Mouse (Mus musculus): ENCODE measurements at regions not wholly inside any gene's neighbourhood (a gene's known extent, or its start where the extent isn't known, plus 50 kb on each side); places are given as distances from the start of the nearest gene placed in this dataset.

DNA sequence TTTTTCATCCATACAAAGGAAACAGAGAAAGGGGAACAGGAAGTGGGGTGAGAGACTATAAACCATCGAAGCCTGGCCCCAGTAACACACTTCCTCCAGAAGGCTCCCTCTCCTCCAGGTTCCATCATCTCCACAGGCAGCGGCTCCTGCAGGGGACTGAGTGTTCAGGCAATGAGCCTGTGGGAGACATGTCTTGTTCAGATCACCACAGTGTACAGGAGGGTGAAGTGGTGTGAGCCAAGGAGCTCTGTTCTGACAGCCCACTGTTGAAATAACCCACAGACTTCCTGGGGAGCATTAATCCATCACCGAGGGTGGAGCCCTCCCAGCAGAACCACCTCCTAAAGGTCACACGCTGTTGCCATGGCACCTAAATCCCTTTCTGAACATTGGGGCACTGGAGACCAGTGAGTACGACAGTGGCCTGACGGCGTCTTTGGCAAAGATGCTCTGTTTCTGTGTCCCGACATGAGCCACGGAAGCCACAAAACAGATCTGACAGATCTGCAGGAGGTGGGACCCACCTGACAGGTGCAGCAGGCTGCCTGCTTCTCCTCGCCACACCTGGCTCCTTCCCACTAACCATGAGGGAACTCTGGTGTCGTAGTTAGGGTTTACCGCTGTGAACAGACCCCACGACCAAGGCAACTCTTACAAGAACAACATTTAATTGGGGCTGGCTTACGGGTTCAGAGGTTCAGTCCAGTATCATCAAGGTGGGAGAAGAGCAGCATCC is 60.9 kb downstream of the Psmg1 start:
- DNase-seq (ENCODE audit: low spot score): no peak

DNA sequence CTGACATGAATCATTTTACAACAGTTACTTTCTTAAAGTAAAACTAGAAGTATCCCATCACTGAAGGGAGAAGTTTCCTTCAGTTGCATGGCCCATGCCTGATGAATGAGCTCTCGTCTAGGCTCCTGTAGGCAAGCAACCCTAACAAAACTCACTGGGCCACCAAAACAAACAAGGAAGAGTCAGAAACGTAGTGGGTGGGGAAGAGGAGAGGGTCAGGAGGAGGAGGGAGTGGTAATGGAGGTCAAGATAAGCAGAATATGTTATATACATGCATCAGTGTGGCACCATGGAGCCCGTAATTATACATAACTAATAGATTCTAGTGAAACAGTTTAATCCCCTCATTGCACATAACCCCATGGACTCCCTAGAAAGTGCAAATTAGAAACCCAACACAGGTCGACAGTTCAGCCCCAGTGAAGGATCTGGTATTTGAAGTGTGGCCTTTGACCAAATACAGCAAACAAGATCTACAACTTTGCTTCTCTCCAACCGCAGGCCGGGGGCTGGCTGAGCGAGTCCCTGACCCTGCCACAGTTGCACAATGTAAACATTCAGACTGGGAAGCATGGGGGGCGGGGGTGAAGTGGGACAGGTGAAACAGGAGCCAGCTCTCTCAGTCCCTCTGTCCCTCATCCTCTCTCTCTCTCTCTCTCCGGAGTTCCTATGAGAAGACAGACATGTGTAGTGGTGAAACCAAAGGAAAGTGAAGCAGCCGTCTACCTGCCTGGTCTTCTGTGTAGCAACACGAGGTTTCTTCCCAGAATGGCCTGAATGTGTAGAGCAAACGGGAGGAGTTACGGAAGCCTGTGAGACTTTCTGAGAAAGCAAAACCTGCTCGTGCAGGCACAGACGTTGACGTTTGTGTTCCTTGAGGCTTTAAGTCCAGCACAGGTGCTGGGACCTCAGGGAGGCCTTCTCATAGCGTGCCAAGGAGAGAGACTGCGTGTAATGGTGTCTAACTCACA is 62.2 kb downstream of the Psmg1 start:
- DNase-seq (ENCODE audit: low spot score): no peak

DNA sequence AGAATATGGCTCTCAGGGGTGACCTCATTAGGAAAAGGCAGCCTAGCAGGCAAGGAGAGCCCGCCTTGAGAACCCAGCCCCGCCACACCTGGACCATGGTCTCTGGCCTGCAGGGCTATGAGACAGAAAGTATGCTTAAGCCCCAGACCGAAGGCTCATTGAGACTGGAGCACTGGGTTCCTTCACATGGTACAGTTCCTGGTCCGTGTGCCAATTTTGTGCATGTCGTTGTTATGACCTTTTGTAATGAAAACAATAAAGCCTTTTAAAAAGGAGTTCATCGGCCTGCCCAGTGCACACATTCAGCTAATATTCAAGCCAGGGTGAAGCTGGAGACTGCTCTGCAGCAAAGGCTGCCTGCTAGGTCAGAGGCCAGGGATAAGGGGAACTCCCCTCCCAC is 64.2 kb downstream of the Psmg1 start:
- no peak for DNase-seq (ENCODE audit: low spot score)

DNA sequence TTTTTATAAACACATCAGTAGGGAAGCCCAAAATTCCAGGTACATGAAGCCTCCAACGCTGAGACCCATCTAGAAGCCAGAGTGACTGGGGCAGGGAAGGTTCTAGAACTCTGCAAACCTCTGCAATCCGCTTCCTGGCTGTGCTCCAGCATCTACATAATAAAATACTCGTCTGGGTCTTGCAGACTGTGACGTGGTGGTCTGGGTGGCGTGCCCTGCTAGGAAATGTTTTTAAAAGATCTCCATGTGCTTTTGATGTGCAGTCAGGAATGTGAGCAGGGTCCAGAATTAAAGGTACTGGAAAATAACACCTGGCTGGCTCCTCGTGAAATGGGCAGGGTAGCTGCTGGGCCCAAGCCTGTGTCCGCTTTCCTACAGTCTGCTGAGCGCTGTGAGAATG is 66.0 kb downstream of the Psmg1 start:
- no peak for DNase-seq (ENCODE audit: low spot score)

DNA sequence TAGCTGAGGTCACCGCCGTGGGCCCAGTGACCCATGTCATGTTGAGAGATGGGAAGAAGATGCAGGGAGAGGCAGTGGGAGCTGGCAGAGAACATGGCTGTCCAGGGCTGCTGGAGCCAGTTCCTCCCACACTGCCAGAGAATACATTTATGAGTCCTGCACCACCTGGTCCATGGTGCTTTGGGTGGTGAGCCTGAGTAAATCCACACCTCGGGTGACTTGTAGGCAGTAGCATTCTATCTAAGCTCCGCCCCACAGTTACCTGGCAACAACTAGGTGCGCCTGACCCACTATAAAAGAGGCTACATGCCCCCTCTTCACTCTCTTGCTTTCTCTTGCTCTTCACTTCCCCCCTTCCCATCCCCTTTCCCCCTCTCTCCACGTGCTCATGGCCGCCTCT is 66.8 kb downstream of the Psmg1 start:
- DNase-seq (ENCODE audit: low spot score): no peak

DNA sequence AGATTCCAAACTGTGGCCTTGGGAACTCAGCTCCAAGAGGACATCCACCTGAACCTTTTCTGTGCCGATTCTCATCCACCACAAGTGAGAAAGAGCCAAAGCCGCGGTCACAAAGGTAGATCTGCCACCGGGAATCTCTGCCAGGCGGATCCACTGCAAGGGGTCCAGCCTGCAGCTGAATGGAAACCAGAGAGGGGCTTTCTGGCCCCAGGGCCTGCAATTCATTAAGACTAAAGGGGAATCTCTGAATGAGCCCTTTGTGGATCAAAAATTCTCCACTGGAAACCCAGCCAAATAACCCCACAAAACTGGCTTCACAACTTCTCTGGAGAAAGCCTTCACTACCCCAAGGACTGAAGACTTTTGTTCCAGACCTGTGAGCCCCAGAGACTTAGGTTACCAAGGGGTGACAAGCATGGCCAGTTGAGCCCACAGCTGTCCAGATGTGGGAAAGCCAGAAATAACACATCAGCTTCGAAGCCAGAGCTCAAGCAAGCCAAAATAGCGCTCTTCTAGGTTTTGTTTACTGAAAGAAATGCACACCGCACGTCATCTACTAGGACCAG is 68.3 kb downstream of the Psmg1 start:
- DNase-seq (ENCODE audit: low spot score): no peak

DNA sequence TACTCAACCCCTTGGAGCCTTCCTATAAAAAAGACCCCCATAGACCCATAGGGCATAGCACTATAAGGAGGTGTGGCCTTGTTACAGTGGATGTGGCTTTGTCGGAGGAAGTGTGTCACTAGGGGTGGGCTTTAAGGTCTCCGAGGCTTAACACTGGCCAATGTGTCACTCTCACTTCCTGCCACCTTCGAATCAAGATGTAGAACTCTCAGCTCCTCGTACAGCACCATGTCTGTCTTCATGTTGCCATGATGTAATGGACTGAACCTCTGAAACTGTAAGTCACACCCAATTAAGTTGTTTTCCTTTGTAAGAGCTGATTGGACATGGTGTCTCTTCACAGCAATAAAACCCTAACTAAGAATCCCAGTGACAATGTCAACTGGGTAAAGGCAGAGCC is 69.6 kb downstream of the Psmg1 start:
- DNase-seq (ENCODE audit: low spot score): no peak

DNA sequence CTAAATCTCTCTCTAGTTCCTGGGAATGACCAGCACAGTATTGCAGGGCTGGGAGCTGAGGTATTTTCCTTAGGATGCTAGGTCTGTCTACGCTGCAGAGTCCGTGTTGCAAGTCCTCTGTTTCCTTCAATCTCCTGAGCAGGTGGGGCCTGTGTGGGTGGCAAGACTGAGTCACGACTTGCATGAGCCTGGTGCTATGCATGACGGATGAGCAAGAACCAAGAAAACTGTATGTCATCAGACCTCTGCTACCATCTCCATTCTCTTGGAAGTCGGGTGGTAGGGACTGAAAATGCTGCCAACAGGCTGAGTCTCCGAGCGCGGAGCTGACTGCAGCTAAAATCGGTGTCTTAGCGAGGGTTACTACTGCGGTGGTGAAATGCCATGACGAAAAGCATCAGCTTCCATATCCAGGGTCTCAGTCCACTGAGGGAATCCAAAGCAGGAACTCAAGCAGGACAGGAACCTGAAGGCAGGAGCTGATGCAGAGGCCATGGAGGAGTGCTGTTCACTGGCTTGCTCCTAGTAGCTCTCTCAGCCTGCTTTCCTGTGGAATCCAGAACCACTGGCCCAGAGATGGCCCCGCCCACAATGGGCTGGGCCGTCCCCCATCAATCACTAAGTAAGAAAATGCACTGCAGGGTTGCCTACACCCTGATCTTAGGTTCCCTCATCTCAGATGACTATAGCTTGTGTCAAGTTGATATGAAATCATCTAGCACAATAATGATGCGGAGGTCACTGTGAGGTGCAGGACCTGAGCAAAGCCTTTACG is 71.9 kb downstream of the Psmg1 start:
- DNase-seq (ENCODE audit: low spot score): no peak

DNA sequence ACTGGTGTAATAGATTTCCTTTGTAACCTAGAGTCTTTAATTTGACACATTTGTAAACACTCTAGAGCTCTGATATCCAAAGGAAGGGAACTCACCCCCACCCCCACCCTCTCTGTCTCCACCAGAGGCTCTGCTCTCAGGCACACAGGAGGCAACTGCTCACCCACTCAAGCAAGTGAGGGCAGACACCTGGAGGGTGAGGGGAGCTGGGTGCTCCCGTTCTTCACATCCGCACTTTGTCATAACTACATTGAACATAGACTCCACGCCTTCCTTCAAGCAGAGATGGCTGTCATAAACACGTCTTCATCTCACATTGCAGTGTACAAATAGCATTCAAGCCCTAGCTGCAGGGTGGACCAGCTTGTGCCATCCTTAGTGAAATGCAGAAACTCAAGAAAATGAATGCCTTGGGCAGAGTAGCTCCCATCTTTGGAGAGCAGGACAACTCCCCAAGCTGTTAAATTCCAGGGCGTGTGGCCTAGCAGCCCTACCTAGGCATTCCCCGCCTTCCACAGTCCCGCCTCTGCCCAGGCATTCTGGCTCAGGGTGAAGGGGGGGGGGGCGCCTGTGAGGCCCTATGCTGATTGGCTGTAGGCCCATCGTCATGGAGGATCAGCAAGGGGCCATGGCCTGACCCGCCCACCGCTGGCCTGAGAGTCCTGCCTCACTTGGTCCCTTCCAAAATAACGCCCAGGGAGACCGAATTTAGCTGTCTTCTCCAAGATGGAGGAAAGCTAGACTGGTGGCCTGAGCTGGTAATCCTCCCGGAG is 72.9 kb downstream of the Psmg1 start:
- DNase-seq (ENCODE audit: low spot score): no peak

DNA sequence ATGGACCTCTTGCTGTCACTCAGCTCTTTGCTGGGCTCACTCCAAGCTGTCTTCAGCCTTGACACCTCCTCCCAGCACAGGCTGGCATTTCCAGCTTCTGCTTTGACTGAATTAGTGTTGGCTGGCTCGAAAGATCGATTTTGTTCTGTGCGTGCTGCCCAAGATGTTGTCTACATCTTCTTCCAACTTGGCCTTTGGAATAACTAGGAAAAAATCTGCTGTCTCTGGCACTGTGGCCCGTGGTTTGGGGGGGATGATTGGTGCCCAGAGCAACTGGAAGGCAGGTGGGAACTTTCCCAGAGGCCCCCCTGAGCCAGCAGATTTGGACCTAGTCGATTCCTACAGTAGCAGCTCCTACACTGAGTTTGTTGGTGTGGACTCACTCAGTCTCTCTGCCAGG is 76.9 kb downstream of the Psmg1 start:
- DNase-seq (ENCODE audit: low spot score): no peak

DNA sequence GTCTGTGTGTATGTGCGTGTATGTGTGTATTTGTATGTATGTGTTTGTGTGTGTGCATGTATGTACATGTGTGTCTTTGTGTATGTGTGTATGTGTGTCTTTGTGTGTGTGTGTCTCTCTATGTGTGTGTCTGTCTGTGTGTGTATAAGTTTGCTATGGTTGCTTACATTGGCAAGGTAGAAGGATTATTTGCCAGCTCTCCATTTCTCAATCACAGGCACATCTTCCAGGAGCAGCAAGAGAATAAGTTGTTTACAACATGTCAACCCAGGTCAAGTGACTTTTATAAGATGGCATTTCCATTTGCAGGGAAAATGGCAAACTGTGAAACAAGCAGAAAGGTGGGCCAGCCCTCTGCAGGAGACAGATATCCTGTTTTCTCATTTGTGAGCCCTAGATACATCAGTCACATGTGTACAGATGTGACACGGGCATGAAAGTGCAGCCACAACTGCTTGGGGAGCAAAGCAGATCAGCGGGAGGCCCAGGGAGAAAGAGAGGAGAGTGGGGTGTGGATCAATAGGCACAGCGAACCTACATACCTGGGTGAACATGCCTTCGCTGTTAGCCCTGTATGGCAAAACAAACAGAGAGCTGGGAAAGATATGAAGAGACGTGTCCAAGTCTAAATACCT is 86.1 kb downstream of the Psmg1 start:
- DNase-seq (ENCODE audit: low spot score): no peak

DNA sequence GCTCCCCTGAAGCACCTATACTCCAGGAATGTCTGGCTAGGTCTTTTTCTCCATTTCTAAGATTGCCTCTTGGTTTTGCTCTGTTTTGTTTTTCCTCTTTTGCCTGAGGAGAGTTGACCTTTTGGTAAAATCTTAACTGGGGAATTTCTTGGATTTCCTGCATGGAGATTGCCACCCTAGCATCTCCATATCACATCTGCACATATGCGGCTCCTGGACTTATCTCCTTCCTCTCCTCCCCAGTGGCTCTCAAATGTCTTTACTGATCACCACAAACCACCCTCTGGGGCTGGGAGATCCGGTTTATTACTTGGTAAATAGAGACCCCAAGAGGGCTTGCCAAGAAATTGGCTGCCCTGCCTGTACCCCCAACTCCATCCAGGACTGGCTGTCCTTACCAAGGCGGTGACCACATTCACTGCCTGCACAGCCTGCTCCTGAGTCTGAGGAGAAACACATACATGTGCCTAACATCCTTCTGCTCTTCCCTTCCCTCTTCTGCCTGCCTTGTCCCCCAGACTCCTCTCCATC is 87.3 kb downstream of the Psmg1 start:
- no peak for DNase-seq (ENCODE audit: low spot score)

DNA sequence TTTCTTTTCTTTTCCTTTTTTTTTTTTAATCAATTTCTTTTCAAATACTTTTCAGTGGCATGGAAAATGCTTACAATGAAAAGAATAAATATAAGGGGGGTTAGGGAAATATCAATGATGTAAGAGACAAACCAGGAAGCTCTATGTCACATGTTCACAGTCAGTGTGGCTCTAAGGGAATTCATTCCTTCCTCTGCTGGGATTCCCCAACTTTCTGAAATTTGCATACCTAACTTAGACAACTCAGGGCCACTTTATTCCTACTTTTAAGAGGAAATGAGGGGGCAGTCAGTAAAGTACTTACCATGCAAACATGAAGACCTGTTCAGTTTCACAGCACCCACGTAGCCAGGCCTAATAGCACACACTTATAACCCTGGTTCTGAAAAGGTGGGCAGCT is 88.6 kb downstream of the Psmg1 start:
- DNase-seq (ENCODE audit: low spot score): no peak

DNA sequence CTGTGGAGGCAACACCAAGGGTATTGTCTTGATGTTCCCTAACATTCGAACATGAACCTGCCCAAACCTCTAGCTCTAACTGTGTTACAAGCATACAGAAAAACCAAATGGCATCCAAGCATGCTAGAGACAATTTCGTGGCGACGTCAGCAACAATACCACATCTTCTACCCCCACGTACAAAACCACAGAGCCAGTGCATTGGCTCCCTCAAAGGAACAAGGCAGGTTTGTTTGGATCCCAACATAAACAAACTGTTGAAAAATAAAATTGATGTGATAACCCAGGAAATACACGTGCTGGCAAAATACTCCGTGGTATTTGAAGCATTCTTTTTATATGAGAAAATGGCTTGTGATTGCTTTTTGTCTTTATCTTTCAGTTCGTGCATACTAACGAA is 89.4 kb downstream of the Psmg1 start:
- DNase-seq (ENCODE audit: low spot score): no peak

DNA sequence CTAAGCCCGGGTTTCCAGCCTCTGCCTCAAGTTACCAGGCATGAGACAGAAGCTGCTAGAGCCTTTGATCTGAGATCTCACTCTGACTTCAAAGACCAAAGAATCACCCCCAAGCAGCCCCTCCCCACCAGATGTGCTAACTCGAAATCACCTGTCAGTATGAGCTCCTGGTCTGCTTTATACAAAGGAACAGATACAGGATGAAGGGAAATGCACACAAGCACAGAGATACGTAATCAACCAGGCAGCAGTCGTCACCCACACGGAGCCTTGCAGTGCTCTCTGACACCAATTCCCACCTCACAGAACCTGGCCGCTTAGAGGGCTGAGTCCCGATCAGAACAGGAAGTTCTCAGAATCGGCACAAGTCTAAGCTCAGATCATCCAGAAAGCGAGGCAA is 90.6 kb downstream of the Psmg1 start:
- no peak for DNase-seq (ENCODE audit: low spot score)

DNA sequence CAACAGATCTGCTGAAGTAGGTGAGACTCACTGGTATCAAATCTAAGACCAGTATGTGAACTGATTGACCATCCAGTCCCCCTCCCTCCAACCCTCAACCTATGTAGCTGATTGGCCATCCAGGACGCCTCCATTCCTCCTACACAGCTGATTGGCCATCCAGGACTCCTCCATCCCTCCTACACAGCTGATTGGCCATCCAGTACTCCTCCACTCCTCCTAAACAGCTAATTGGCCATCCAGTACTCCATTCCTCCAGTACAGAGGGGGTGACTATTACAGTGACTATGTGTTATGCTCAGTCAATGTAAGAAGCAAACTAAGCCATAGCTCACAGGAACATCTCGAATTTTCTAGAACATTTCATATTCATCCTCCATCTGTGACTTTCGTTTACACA is 91.1 kb downstream of the Psmg1 start:
- DNase-seq (ENCODE audit: low spot score): no peak

DNA sequence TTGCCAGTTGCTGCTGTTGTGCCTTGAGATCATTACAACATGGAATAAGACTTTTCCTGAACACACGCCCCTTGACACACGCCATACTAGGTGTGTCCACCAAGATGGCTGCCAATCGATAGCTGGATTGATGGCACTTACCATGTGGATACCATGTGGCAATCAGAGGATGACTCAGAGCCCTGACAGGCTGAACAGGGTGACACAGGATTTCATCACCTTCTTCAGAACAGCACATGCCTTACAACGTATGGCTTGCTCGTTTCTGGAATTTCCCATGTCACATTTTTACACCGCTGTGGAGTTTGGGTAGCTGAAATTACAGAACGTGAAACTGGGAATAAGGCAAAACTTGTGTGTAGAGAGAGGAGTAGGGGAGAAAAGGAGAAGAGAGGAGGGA is 92.9 kb downstream of the Psmg1 start:
- DNase-seq (ENCODE audit: low spot score): no peak

DNA sequence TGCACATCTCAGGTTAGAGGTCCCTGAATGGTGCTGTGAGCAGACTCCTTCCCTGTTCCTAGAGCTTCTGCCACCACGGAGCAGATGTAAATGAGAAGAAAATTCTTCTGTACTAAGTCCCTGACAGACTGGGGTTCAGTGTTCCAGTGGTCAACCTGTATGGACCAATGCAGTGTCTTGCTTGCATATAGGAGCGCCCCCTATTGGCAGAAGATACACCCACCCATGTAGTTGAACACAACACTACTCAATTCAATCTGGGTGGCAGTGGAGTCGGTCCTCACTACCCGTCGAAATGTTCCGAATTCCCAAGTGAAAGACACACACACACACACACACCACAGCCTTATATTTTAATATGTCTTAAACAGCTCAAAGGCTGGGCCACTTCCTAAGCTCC is 94.6 kb downstream of the Psmg1 start:
- DNase-seq (ENCODE audit: low spot score): no peak

DNA sequence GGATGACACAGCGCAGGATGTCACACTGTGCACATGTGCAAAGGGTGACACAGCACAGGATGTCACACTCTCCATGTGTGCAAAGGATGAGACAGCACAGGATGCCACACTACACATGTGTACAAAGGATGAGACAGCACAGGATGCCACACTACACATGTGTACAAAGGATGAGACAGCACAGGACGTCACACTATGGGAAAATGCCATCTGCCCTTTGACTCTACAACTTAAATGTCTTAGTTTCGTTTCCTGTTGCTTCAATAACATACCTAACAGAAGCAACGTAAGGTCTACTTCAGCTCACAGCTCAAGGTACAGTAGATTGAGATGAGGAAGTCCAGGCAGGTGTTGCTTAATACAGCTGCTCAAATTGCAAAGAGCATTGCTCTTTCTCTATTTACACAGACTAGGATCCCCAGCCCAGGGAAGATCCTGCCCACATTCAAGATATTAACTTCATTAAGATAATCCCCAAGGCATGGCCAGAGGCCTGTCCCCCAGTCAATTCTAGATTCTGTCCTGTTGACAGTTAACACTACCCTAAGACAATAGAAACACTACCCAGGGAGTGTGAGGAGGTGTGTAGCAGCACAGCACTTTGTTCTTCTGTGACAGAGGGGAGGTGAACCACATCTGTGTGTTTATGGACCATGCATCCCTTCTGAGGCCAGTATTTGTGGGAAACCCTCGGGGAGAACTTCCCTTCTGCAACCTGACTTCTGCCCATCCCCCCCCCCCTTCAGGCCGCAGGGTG is 97.0 kb downstream of the Psmg1 start:
- no peak for DNase-seq (ENCODE audit: low spot score)

DNA sequence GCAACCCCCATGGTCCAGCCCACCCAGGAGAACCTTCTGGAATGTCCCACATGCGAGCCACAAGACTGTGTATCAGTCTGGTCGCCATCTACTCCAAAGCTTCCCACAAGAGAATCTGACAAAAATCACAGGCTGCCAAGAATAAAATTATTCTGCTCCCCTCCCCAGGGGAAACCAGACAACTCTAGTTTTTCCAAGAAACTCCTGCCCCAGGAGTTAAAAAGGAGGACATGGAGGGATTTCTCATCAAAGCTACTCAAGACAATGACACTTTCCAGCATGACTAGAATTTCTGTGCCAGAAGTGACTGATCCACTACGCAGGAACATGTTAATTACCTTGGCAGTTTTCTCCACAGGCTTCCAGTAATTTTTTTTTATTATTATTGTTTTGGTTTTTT is 98.4 kb downstream of the Psmg1 start:
- DNase-seq (ENCODE audit: low spot score): no peak
